Mouse (Mus musculus) heart, postnatal 0 days (tissue): ENCODE results near the gene Tmeff2.

Experiments used
- CTCF ChIP-seq: IDR thresholded peaks from 2 replicates; pipeline ENCODE4 v1.5.1; 2016; ENCODE audit warnings: antibody characterized with exemption, control low read depth, low read depth
- EP300 ChIP-seq: IDR thresholded peaks from 2 replicates; pipeline ENCODE4 v1.6.1; 2016; ENCODE audit warnings: antibody characterized with exemption, low read depth

DNA sequence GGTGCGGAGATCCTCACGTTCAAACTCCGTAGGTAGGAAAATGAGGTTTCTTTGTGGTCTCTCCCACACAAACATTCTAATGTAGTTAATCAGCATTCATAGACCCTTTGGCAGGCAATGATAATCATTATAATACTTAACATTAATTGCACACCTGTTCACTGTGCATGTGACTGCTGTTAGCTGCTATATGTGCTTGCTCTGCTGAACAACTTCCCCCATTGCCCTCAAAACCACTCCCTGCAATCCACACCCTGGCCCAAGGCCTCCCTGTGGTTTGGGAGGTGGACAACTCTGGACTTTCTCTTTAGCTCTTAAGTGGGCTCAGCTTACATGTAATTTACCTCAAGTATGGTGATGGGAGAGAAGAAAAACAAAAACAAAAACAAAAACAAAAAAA lies 299.5 kb downstream of the Tmeff2 start:
- TF ChIP-seq CTCF: no peak
- no peak for TF ChIP-seq EP300
